15 mouse cellular contexts compared by ENCODE assay signal in genomic region chr12:99559483-99559882, GRCm38 (mm10). TPM values are rescaled to one million over a fixed set of nuclear protein-coding genes. Genes with fewer than 3 reads are reported as not detected.
A peak's percentile ranks its signal among the peaks of the same experiment; 100 is the strongest.
DNase-seq lines count a peak whose midpoint lies in the region; ATAC-seq and TF ChIP-seq lines count a peak whose summit lies in the region.
"Had no signal": no experiment of that assay in that cellular context is flagged by ENCODE, and none has a peak within 500 bp of the region (broad histone marks: within the 10 kb centered on the region; RNA-seq: fewer than 3 reads in every experiment).

No protein-coding gene starts in this region.

- intact Hi-C loops in heart, adult 2 months (cut with DNase I): no loop called here

- peaks cover 13% of the 10 kb centered on the region for H3K36me3 ChIP-seq in heart, adult 2 months (ENCODE audit: control insufficient read depth, insufficient read depth, low read length)
- H3K36me3 ChIP-seq in heart, embryonic 11.5 days (ENCODE audit: control insufficient read depth, insufficient read depth, low read length): no peaks in the 10 kb centered on the region
- H3K36me3 ChIP-seq: limb, embryonic 15.5 days; midbrain, embryonic 12.5 days; stomach, embryonic 15.5 days had no signal

- H3K27me3 ChIP-seq in heart, adult 2 months (ENCODE audit: control insufficient read depth, insufficient read depth, low read length): no peaks in the 10 kb centered on the region
- no peaks in the 10 kb centered on the region for H3K27me3 ChIP-seq in heart, embryonic 11.5 days (ENCODE audit: control insufficient read depth, insufficient read depth, low read length)
- H3K27me3 ChIP-seq: CH12.LX; limb, embryonic 15.5 days; midbrain, embryonic 12.5 days; stomach, embryonic 15.5 days had no signal

- H3K9ac ChIP-seq in heart, adult 2 months (ENCODE audit: low read depth, low read length): no peak overlapping the region
- H3K9ac ChIP-seq in heart, embryonic 11.5 days (ENCODE audit: low read depth, low read length): no peak overlapping the region
- H3K9ac ChIP-seq: hindbrain, embryonic 14.5 days; limb, embryonic 15.5 days; midbrain, embryonic 12.5 days; stomach, embryonic 15.5 days had no signal

- TF ChIP-seq EP300 in heart, adult 2 months (IDR thresholded peaks at IDR 0.05; ENCODE audit: insufficient read depth, low read depth, low read length): no peak

- WGBS in heart, adult 2 months: 34% methylated on average over 11 of the region's 11 CpGs
- 43% methylated on average over 11 of the region's 11 CpGs for WGBS in heart, embryonic 11.5 days (ENCODE audit: insufficient replicate concordance)

- peak overlapping the region; percentile 10; the same call in 1 of the 2 replicates for H3K27ac ChIP-seq in heart, adult 2 months
- H3K27ac ChIP-seq in heart, embryonic 11.5 days (ENCODE audit: low read depth, low read length): no peak overlapping the region
- H3K27ac ChIP-seq: hindbrain, embryonic 14.5 days; limb, embryonic 15.5 days; midbrain, embryonic 12.5 days; stomach, embryonic 15.5 days had no signal

- no peak for TF ChIP-seq POLR2A in heart, adult 2 months (IDR thresholded peaks at IDR 0.05; ENCODE audit: insufficient read depth, low read depth, low read length)

- H3K79me2 ChIP-seq in heart, adult 2 months (replicated peaks; ENCODE audit: control insufficient read depth, insufficient read depth, low read length): peaks cover 2% of the 10 kb centered on the region

- H3K4me2 ChIP-seq in heart, embryonic 11.5 days: no peak overlapping the region
- H3K4me2 ChIP-seq: hindbrain, embryonic 14.5 days; limb, embryonic 15.5 days; midbrain, embryonic 12.5 days; stomach, embryonic 15.5 days had no signal

- no peaks in the 10 kb centered on the region for H3K9me3 ChIP-seq in heart, embryonic 11.5 days (replicated peaks; ENCODE audit: control insufficient read depth, low read length)
- H3K9me3 ChIP-seq: limb, embryonic 15.5 days; midbrain, embryonic 12.5 days; stomach, embryonic 15.5 days had no signal

- no peak for ATAC-seq in heart, embryonic 11.5 days (replicated peaks; ENCODE audit: insufficient number of reproducible peaks, low FRiP score, low TSS enrichment)
- ATAC-seq in activated CD4-positive, CD25-positive, alpha-beta regulatory T cell, adult 4 months: peak; percentile 45
- ATAC-seq in megakaryocyte-erythroid progenitor cell, adult 5-6 weeks (replicated peaks; ENCODE audit: low FRiP score, low TSS enrichment, poor library complexity, severe bottlenecking): peak; percentile 45

- peaks cover 15% of the 10 kb centered on the region for H3K4me1 ChIP-seq in heart, adult 2 months (ENCODE audit: control insufficient read depth, insufficient read depth, low read length)
- H3K4me1 ChIP-seq in heart, embryonic 11.5 days (ENCODE audit: control insufficient read depth, insufficient read depth, low read length): peaks cover 32% of the 10 kb centered on the region

- H3K4me3 ChIP-seq in heart, adult 2 months: no peak overlapping the region
- no peak overlapping the region for H3K4me3 ChIP-seq in heart, embryonic 11.5 days (ENCODE audit: low read depth, low read length)
- H3K4me3 ChIP-seq: limb, embryonic 15.5 days; midbrain, embryonic 12.5 days; stomach, embryonic 15.5 days had no signal

- no peak for TF ChIP-seq CTCF in heart, adult 2 months (IDR thresholded peaks at IDR 0.05)

- peak in 1 of 2 experiments; percentile 20 for DNase-seq in heart, adult 2 months
- DNase-seq in 416B (ENCODE audit: low read depth): peak; percentile 95
- DNase-seq in layer of hippocampus, adult 18-20 months (ENCODE audit: low spot score in 2 of 2): no peak
- DNase-seq in embryo, embryonic 10 days (ENCODE audit: low spot score): no peak
- no peak for DNase-seq in left cerebral cortex, adult 8-10 months (ENCODE audit: low spot score in 2 of 2)
- DNase-seq: cerebellum, postnatal 36 days; retina, postnatal 1 day had no signal

RNA-seq across cellular contexts. Expression of gene Foxn3, which starts 3.9 kb away (rescaled TPM):
- total RNA-seq in heart, adult 2 months (2021): 100 to 1,000 TPM; 106 to 117 TPM
- 28.1 and 40.4 TPM in 2 replicates for polyA plus RNA-seq in heart, adult 2 months (2012; rRNA removed)
- 68.7 and 75.5 TPM in 2 replicates for polyA plus RNA-seq in heart, embryonic 11.5 days (2014; fragmentation: Nextera tagmentation; extraction: Ambion mirVana)
- 100 to 1,000 TPM in 1 of 2 experiments, 10 to 100 TPM in 1; 91.7 to 138 TPM for polyA plus RNA-seq in activated CD4-positive, CD25-positive, alpha-beta regulatory T cell, adult 4 months (2017; shearing (Covaris generic))
- total RNA-seq in megakaryocyte-erythroid progenitor cell, adult 5-6 weeks (2014; fragmentation: Nextera tagmentation): 118 and 140 TPM in 2 replicates
- total RNA-seq in megakaryocyte-erythroid progenitor cell, adult 5-6 weeks (2017): 36.9 and 47.6 TPM in 2 replicates
- total RNA-seq in layer of hippocampus, adult 18-20 months (2021): 10 to 100 TPM; 51.4 to 54.4 TPM
- 10 to 100 TPM; 57.4 to 62.5 (median 60.3) TPM for total RNA-seq in left cerebral cortex, adult 8-10 months (2022)
